Mouse (Mus musculus): ENCODE data around the gene Prn.

GRCm38 (mm10) chr2:131945225-131945624 is 35.5 kb downstream of the Prn start:
- no peak for TF ChIP-seq POLR2A (IDR thresholded peaks at IDR 0.05; ENCODE audit: borderline replicate concordance, extremely low read depth, low read depth, low read length)
- no peak for TF ChIP-seq CTCF (IDR thresholded peaks at IDR 0.05; ENCODE audit: insufficient read depth, low read length)

Measured in lung, adult 2 months (tissue).